11 mouse cellular contexts compared by ENCODE assay signal in the genomic region with DNA sequence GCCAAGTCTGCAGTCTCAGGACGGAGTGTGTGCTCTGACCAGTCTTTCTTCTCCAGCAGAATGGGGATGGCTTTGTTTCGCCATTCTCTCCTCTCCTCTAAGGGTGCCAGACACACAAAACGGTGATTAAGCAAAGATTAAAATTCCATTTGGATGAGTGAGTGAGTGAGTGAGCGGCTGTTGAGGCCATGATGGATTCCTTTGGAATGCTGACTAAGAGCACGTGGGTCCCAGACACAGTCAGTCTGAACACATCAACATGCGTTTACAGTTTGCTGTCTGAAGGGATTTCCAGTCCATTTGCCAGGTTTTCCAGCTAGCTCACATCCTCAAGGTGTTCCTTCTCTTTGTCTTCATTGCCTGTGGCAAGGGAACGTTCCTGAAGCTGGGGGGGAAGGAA.
A peak's percentile ranks its signal among the peaks of the same experiment; 100 is the strongest.
DNase-seq lines count a peak whose midpoint lies in the region; ATAC-seq lines count a peak whose summit lies in the region.
"Had no signal": no experiment of that assay in that cellular context is flagged by ENCODE, and none has a peak within 500 bp of the region (broad histone marks: within the 10 kb centered on the region; RNA-seq: fewer than 3 reads in every experiment).

No protein-coding gene starts in this region.

- H3K27ac ChIP-seq in forebrain, embryonic 10.5 days, result peak overlapping the region; percentile 68
- H3K27ac ChIP-seq in forebrain, embryonic 11.5 days (ENCODE audit: low read depth, low read length), result no peak overlapping the region
- peak overlapping the region; percentile 36; the same call in 1 of the 2 replicates for H3K27ac ChIP-seq in hindbrain, embryonic 16.5 days (ENCODE audit: low read depth, low read length)
- H3K27ac ChIP-seq in midbrain, embryonic 14.5 days (replicated peaks; ENCODE audit: low read depth, low read length), result no peak overlapping the region
- H3K27ac ChIP-seq: liver, embryonic 15.5 days had no signal

- ATAC-seq in forebrain, embryonic 11.5 days (replicated peaks; ENCODE audit: low FRiP score), result no peak
- no peak for ATAC-seq in hindbrain, embryonic 16.5 days
- no peak for ATAC-seq in midbrain, embryonic 14.5 days (ENCODE audit: low FRiP score, low TSS enrichment)

- H3K4me1 ChIP-seq in forebrain, embryonic 10.5 days, result peaks cover 38% of the 10 kb centered on the region
- H3K4me1 ChIP-seq in forebrain, embryonic 11.5 days (replicated peaks; ENCODE audit: control insufficient read depth, insufficient read depth, low read length), result 0 out of 2 replicates have a peak, but pooled peaks cover 2% of the 10 kb centered on the region
- peaks cover 6% of the 10 kb centered on the region for H3K4me1 ChIP-seq in hindbrain, embryonic 16.5 days (ENCODE audit: control insufficient read depth, insufficient read depth, low read depth, low read length)
- H3K4me1 ChIP-seq in midbrain, embryonic 14.5 days (ENCODE audit: control insufficient read depth, insufficient read depth, low read length), result no peaks in the 10 kb centered on the region

- DNase-seq in forebrain, embryonic 10.5 days (ENCODE audit: extremely low spot score, low spot score), result no peak
- DNase-seq in forebrain, embryonic 11.5 days (ENCODE audit: low spot score), result no peak
- DNase-seq in ZHBTc4 (ENCODE audit: low read depth, low spot score), result peak; percentile 90
- peak; percentile 75 for DNase-seq in midbrain, embryonic 14.5 days
- DNase-seq in ovary, adult 18-20 months (ENCODE audit: low spot score), result no peak
- DNase-seq in layer of hippocampus, adult 9-10 months (ENCODE audit: low spot score), result no peak
- DNase-seq in heart, adult 11 months, result no peak
- DNase-seq: kidney, adult 8-10 months; thymus, postnatal 14 days had no signal

- peaks cover 20% of the 10 kb centered on the region for H3K36me3 ChIP-seq in forebrain, embryonic 10.5 days (replicated peaks)
- H3K36me3 ChIP-seq in forebrain, embryonic 11.5 days (ENCODE audit: control insufficient read depth, insufficient read depth, low read length), result no peaks in the 10 kb centered on the region
- no peaks in the 10 kb centered on the region for H3K36me3 ChIP-seq in hindbrain, embryonic 16.5 days (ENCODE audit: control insufficient read depth, insufficient read depth, low read length)
- H3K36me3 ChIP-seq in midbrain, embryonic 14.5 days (ENCODE audit: control insufficient read depth, insufficient read depth, low read length), result no peaks in the 10 kb centered on the region

- no peaks in the 10 kb centered on the region for H3K27me3 ChIP-seq in forebrain, embryonic 10.5 days (ENCODE audit: poor library complexity, severe bottlenecking)
- no peaks in the 10 kb centered on the region for H3K27me3 ChIP-seq in forebrain, embryonic 11.5 days (ENCODE audit: control insufficient read depth, insufficient read depth, low read length)
- no peaks in the 10 kb centered on the region for H3K27me3 ChIP-seq in hindbrain, embryonic 16.5 days (replicated peaks; ENCODE audit: control insufficient read depth, insufficient read depth, low read length)
- no peaks in the 10 kb centered on the region for H3K27me3 ChIP-seq in midbrain, embryonic 14.5 days (ENCODE audit: control insufficient read depth, insufficient read depth, low read length)
- H3K27me3 ChIP-seq: liver, embryonic 15.5 days had no signal

- H3K4me3 ChIP-seq in forebrain, embryonic 10.5 days, result no peak overlapping the region
- H3K4me3 ChIP-seq in forebrain, embryonic 11.5 days (ENCODE audit: low read depth, low read length), result no peak overlapping the region
- no peak overlapping the region for H3K4me3 ChIP-seq in hindbrain, embryonic 16.5 days (ENCODE audit: low read length)
- H3K4me3 ChIP-seq in midbrain, embryonic 14.5 days (replicated peaks; ENCODE audit: low read depth, low read length), result no peak overlapping the region
- H3K4me3 ChIP-seq: liver, embryonic 15.5 days had no signal

- no peaks in the 10 kb centered on the region for H3K9me3 ChIP-seq in forebrain, embryonic 10.5 days
- no peaks in the 10 kb centered on the region for H3K9me3 ChIP-seq in forebrain, embryonic 11.5 days (ENCODE audit: control insufficient read depth, low read length)
- H3K9me3 ChIP-seq in hindbrain, embryonic 16.5 days (ENCODE audit: control insufficient read depth, low read length), result no peaks in the 10 kb centered on the region
- H3K9me3 ChIP-seq in midbrain, embryonic 14.5 days (ENCODE audit: control insufficient read depth, low read length), result no peaks in the 10 kb centered on the region
- H3K9me3 ChIP-seq: liver, embryonic 15.5 days had no signal

- H3K4me2 ChIP-seq in forebrain, embryonic 11.5 days (ENCODE audit: low read depth, low read length, severe bottlenecking), result no peak overlapping the region
- no peak overlapping the region for H3K4me2 ChIP-seq in hindbrain, embryonic 16.5 days (ENCODE audit: low read length)
- H3K4me2 ChIP-seq in midbrain, embryonic 14.5 days (ENCODE audit: low read length), result no peak overlapping the region
- H3K4me2 ChIP-seq: liver, embryonic 15.5 days had no signal

- 36% methylated on average over 7 of the region's 7 CpGs for WGBS in forebrain, embryonic 10.5 days
- 21% methylated on average over 7 of the region's 7 CpGs for WGBS in forebrain, embryonic 11.5 days
- WGBS in hindbrain, embryonic 16.5 days, result 31% methylated on average over 7 of the region's 7 CpGs
- WGBS in midbrain, embryonic 14.5 days, result 18% methylated on average over 7 of the region's 7 CpGs

- H3K9ac ChIP-seq in forebrain, embryonic 11.5 days (ENCODE audit: low read length), result no peak overlapping the region
- H3K9ac ChIP-seq in hindbrain, embryonic 16.5 days (ENCODE audit: low read depth, low read length), result no peak overlapping the region
- H3K9ac ChIP-seq in midbrain, embryonic 14.5 days (replicated peaks; ENCODE audit: low read length), result no peak overlapping the region
- H3K9ac ChIP-seq: liver, embryonic 15.5 days had no signal

Comparison
In these comparisons a context has a peak if more than half of its experiments do, and no peak if none do; other contexts are left out.
1. H3K27ac ChIP-seq: peak in forebrain, embryonic 10.5 days (single experiment) and hindbrain, embryonic 16.5 days (single experiment); none in forebrain, embryonic 11.5 days (single experiment) and midbrain, embryonic 14.5 days (single experiment).
2. DNase-seq: peak in ZHBTc4 (single experiment) and midbrain, embryonic 14.5 days (single experiment); none in forebrain, embryonic 10.5 days (single experiment), forebrain, embryonic 11.5 days (single experiment), ovary, adult 18-20 months (single experiment), layer of hippocampus, adult 9-10 months (single experiment) and heart, adult 11 months (single experiment).